Mouse (Mus musculus) cerebellum, adult 2 months (tissue): ENCODE results near the gene Glod4.

Source experiments
- CTCF ChIP-seq: fragments of 200-500 bp; IDR thresholded peaks from 2 replicates; pipeline ENCODE4 v1.5.1; 2011; ENCODE audit warnings: low read depth, mild to moderate bottlenecking, control low read depth, low read length, moderate library complexity, borderline replicate concordance; ENCODE audit not compliant: insufficient read depth
- POLR2A ChIP-seq: fragments of 200-500 bp; IDR thresholded peaks from 2 replicates; pipeline ENCODE4 v1.6.1; 2011; ENCODE audit warnings: low read length, control low read depth, borderline replicate concordance; ENCODE audit not compliant: insufficient read depth

DNA sequence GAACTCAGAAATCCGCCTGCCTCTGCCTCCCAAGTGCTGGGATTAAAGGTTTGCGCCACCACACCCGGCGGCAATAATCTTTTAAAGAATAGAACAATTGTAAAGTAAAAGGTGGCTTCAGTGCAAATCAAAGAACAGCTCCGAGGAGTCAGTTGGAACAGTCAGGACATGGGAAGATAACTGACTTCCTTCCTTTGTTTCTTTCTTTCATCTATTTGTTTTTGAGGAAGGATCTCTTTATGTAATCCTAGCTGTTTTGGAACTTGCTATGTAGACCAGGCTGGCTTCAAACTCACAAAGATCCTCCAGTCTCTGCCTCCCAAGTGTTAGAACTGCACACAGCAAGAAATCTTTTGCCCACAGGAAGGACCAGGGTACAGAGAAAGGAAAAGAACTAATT is 18.9 kb downstream of the Glod4 start:
- TF ChIP-seq POLR2A = no peak
- TF ChIP-seq CTCF = no peak
